Mouse (Mus musculus): ENCODE results near the gene Nos1ap.

DNA sequence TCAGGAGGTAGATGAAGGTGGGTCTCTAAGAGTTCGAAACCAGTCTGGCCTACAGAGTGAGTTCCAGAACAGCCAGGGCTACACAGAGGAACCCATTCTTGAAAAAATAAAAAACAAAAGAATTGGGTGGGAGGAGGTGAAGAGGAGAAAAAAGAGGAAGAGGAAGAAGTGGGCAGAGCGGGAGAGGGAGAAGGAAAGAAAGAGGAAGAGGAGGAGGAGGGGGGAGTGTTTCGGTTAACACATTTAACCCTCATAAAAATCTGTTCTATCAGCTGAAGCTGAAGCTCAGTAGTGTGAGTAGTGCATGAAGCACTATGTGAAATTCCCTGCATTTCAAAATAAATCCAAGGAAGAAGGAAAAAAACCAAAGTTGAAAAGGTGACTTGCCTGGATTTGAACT, 24.7 kb downstream of the Nos1ap start:
- no peak for TF ChIP-seq CTCF (IDR thresholded peaks at IDR 0.05; ENCODE audit: low read depth)
- TF ChIP-seq EP300 (IDR thresholded peaks at IDR 0.05; ENCODE audit: low read depth): no peak

All from liver, postnatal 0 days (tissue).